In genomic region chr7:65282886-65283285, GRCm38 (mm10) we compare ENCODE assay signal across 21 mouse cellular contexts.
DNase-seq lines count a peak whose midpoint lies in the region; ATAC-seq and TF ChIP-seq lines count a peak whose summit lies in the region.
"Had no signal": no experiment of that assay in that cellular context is flagged by ENCODE, and none has a peak within 500 bp of the region (broad histone marks: within the 10 kb centered on the region; RNA-seq: fewer than 3 reads in every experiment).

No protein-coding gene starts in this region.

- H3K36me3 ChIP-seq in forebrain, embryonic 10.5 days (replicated peaks), result no peaks in the 10 kb centered on the region
- no peaks in the 10 kb centered on the region for H3K36me3 ChIP-seq in forebrain, embryonic 14.5 days (ENCODE audit: control insufficient read depth, insufficient read depth, low read length)
- H3K36me3 ChIP-seq in heart, embryonic 13.5 days, result no peaks in the 10 kb centered on the region
- no peaks in the 10 kb centered on the region for H3K36me3 ChIP-seq in hindbrain, embryonic 10.5 days
- no peaks in the 10 kb centered on the region for H3K36me3 ChIP-seq in hindbrain, embryonic 12.5 days
- H3K36me3 ChIP-seq in midbrain, embryonic 15.5 days (replicated peaks), result no peaks in the 10 kb centered on the region
- H3K36me3 ChIP-seq in midbrain, postnatal 0 days (ENCODE audit: insufficient read depth, low read length), result no peaks in the 10 kb centered on the region
- H3K36me3 ChIP-seq: embryonic facial prominence, embryonic 10.5 days; forebrain, embryonic 15.5 days; G1E; hindbrain, embryonic 15.5 days had no signal

- ATAC-seq in forebrain, embryonic 14.5 days, result no peak
- ATAC-seq in heart, embryonic 13.5 days (ENCODE audit: extremely low read depth, insufficient number of reproducible peaks, low FRiP score, low TSS enrichment), result no peak
- no peak for ATAC-seq in hindbrain, embryonic 12.5 days (ENCODE audit: low FRiP score)
- no peak for ATAC-seq in midbrain, embryonic 15.5 days (replicated peaks)
- ATAC-seq in midbrain, postnatal 0 days (ENCODE audit: low FRiP score), result no peak
- ATAC-seq: CD4-positive, CD25-positive, alpha-beta regulatory T cell, adult 4 months; forebrain, embryonic 15.5 days; intestine, embryonic 16.5 days had no signal

- 78% methylated on average over 16 of the region's 16 CpGs for WGBS in forebrain, embryonic 10.5 days
- 74% methylated on average over 16 of the region's 16 CpGs for WGBS in forebrain, embryonic 14.5 days
- 57% methylated on average over 16 of the region's 16 CpGs for WGBS in heart, embryonic 13.5 days
- WGBS in hindbrain, embryonic 10.5 days, result 74% methylated on average over 16 of the region's 16 CpGs
- WGBS in hindbrain, embryonic 12.5 days, result 74% methylated on average over 16 of the region's 16 CpGs
- WGBS in midbrain, embryonic 15.5 days, result 70% methylated on average over 16 of the region's 16 CpGs
- 77% methylated on average over 16 of the region's 16 CpGs for WGBS in midbrain, postnatal 0 days

- no peak overlapping the region for H3K4me2 ChIP-seq in forebrain, embryonic 14.5 days (ENCODE audit: low read length)
- H3K4me2 ChIP-seq in heart, embryonic 13.5 days, result peak overlapping the region; percentile 37
- H3K4me2 ChIP-seq in hindbrain, embryonic 12.5 days (replicated peaks), result no peak overlapping the region
- H3K4me2 ChIP-seq in midbrain, embryonic 15.5 days, result no peak overlapping the region
- H3K4me2 ChIP-seq in midbrain, postnatal 0 days (ENCODE audit: low read depth, low read length, poor library complexity, severe bottlenecking), result no peak overlapping the region
- H3K4me2 ChIP-seq: forebrain, embryonic 15.5 days; hindbrain, embryonic 15.5 days had no signal

- H3K9ac ChIP-seq in forebrain, embryonic 14.5 days (ENCODE audit: low read length), result no peak overlapping the region
- H3K9ac ChIP-seq in heart, embryonic 13.5 days, result no peak overlapping the region
- H3K9ac ChIP-seq in hindbrain, embryonic 12.5 days, result no peak overlapping the region
- H3K9ac ChIP-seq in midbrain, embryonic 15.5 days, result no peak overlapping the region
- no peak overlapping the region for H3K9ac ChIP-seq in midbrain, postnatal 0 days (replicated peaks; ENCODE audit: low read length, poor library complexity, severe bottlenecking)
- H3K9ac ChIP-seq: forebrain, embryonic 15.5 days; hindbrain, embryonic 15.5 days had no signal

- peaks cover 47% of the 10 kb centered on the region for H3K4me1 ChIP-seq in forebrain, embryonic 10.5 days
- H3K4me1 ChIP-seq in forebrain, embryonic 14.5 days (ENCODE audit: control insufficient read depth, insufficient read depth, low read length), result peaks cover 3% of the 10 kb centered on the region; the same call in 1 of the 2 replicates
- H3K4me1 ChIP-seq in heart, embryonic 13.5 days, result no peaks in the 10 kb centered on the region
- peaks cover 24% of the 10 kb centered on the region for H3K4me1 ChIP-seq in hindbrain, embryonic 10.5 days (replicated peaks)
- peaks cover 16% of the 10 kb centered on the region for H3K4me1 ChIP-seq in hindbrain, embryonic 12.5 days
- peaks cover 12% of the 10 kb centered on the region; the same call in 1 of the 2 replicates for H3K4me1 ChIP-seq in midbrain, embryonic 15.5 days
- H3K4me1 ChIP-seq in midbrain, postnatal 0 days (ENCODE audit: insufficient read depth, low read length), result no peaks in the 10 kb centered on the region

- no peak for DNase-seq in forebrain, embryonic 10.5 days (ENCODE audit: extremely low spot score, low spot score)
- DNase-seq in forebrain, embryonic 14.5 days (ENCODE audit: low spot score), result no peak
- DNase-seq in heart, postnatal 10 days, result no peak
- no peak for DNase-seq in hindbrain, embryonic 10.5 days (ENCODE audit: low spot score)
- DNase-seq in midbrain, postnatal 0 days (ENCODE audit: low spot score), result no peak
- DNase-seq: adrenal gland, adult 8-10 months; adrenal gland, postnatal 36 days; B cell, adult 2 months; cerebellum, adult 2 months; cerebellum, postnatal 10 days; gastrocnemius, postnatal 36 days; heart, adult 2 months had no signal

- no peaks in the 10 kb centered on the region for H3K27me3 ChIP-seq in forebrain, embryonic 10.5 days (ENCODE audit: poor library complexity, severe bottlenecking)
- H3K27me3 ChIP-seq in forebrain, embryonic 14.5 days (replicated peaks; ENCODE audit: control insufficient read depth, insufficient read depth, low read length), result no peaks in the 10 kb centered on the region
- H3K27me3 ChIP-seq in heart, embryonic 13.5 days (replicated peaks), result no peaks in the 10 kb centered on the region
- H3K27me3 ChIP-seq in hindbrain, embryonic 10.5 days (ENCODE audit: insufficient read depth, poor library complexity, severe bottlenecking), result no peaks in the 10 kb centered on the region
- H3K27me3 ChIP-seq in hindbrain, embryonic 12.5 days, result no peaks in the 10 kb centered on the region
- no peaks in the 10 kb centered on the region for H3K27me3 ChIP-seq in midbrain, embryonic 15.5 days (replicated peaks)
- no peaks in the 10 kb centered on the region for H3K27me3 ChIP-seq in midbrain, postnatal 0 days (ENCODE audit: insufficient read depth, low read length)
- H3K27me3 ChIP-seq: forebrain, embryonic 15.5 days; hindbrain, embryonic 15.5 days had no signal

- H3K27ac ChIP-seq in forebrain, embryonic 10.5 days, result peak overlapping the region; percentile 16
- no peak overlapping the region for H3K27ac ChIP-seq in forebrain, embryonic 14.5 days (ENCODE audit: low read depth, low read length)
- no peak overlapping the region for H3K27ac ChIP-seq in heart, embryonic 13.5 days (replicated peaks)
- H3K27ac ChIP-seq in hindbrain, embryonic 10.5 days, result peak overlapping the region; percentile 76
- no peak overlapping the region for H3K27ac ChIP-seq in hindbrain, embryonic 12.5 days
- H3K27ac ChIP-seq in midbrain, embryonic 15.5 days, result 0 out of 2 replicates have a peak overlapping the region, but pooled peaks have one; percentile 38
- H3K27ac ChIP-seq in midbrain, postnatal 0 days (ENCODE audit: low read depth, low read length), result no peak overlapping the region
- H3K27ac ChIP-seq: embryonic facial prominence, embryonic 10.5 days; forebrain, embryonic 15.5 days; heart, adult 2 months; hindbrain, embryonic 15.5 days had no signal

- no peak for TF ChIP-seq CTCF in midbrain, postnatal 0 days (IDR thresholded peaks at IDR 0.05)

- H3K4me3 ChIP-seq in forebrain, embryonic 10.5 days, result no peak overlapping the region
- H3K4me3 ChIP-seq in forebrain, embryonic 14.5 days (ENCODE audit: low read depth, low read length), result no peak overlapping the region
- H3K4me3 ChIP-seq in heart, embryonic 13.5 days, result no peak overlapping the region
- H3K4me3 ChIP-seq in hindbrain, embryonic 10.5 days, result no peak overlapping the region
- H3K4me3 ChIP-seq in hindbrain, embryonic 12.5 days, result no peak overlapping the region
- H3K4me3 ChIP-seq in midbrain, embryonic 15.5 days, result no peak overlapping the region
- H3K4me3 ChIP-seq in midbrain, postnatal 0 days (ENCODE audit: low read depth, low read length), result no peak overlapping the region
- H3K4me3 ChIP-seq: embryonic facial prominence, embryonic 10.5 days; forebrain, embryonic 15.5 days; heart, adult 2 months; hindbrain, embryonic 15.5 days had no signal

- intact Hi-C loops in heart, postnatal 10 days (cut with DNase I), result no loop called here

- H3K9me3 ChIP-seq in forebrain, embryonic 10.5 days, result no peaks in the 10 kb centered on the region
- H3K9me3 ChIP-seq in forebrain, embryonic 14.5 days (replicated peaks; ENCODE audit: control insufficient read depth, low read length), result no peaks in the 10 kb centered on the region
- no peaks in the 10 kb centered on the region for H3K9me3 ChIP-seq in heart, embryonic 13.5 days
- no peaks in the 10 kb centered on the region for H3K9me3 ChIP-seq in hindbrain, embryonic 10.5 days
- H3K9me3 ChIP-seq in hindbrain, embryonic 12.5 days (replicated peaks), result no peaks in the 10 kb centered on the region
- no peaks in the 10 kb centered on the region for H3K9me3 ChIP-seq in midbrain, embryonic 15.5 days
- H3K9me3 ChIP-seq in midbrain, postnatal 0 days (ENCODE audit: low read length), result no peaks in the 10 kb centered on the region
- H3K9me3 ChIP-seq: embryonic facial prominence, embryonic 10.5 days; forebrain, embryonic 15.5 days; G1E; hindbrain, embryonic 15.5 days had no signal

Comparison
In these comparisons a context has a peak if more than half of its experiments do, and no peak if none do; other contexts are left out.
1. H3K27ac ChIP-seq: peak in forebrain, embryonic 10.5 days (single experiment), hindbrain, embryonic 10.5 days (single experiment) and midbrain, embryonic 15.5 days (single experiment); none in forebrain, embryonic 14.5 days (single experiment), heart, embryonic 13.5 days (single experiment), hindbrain, embryonic 12.5 days (single experiment) and midbrain, postnatal 0 days (single experiment).